Mouse (Mus musculus): ENCODE measurements around the gene Lsm2.

- no peak for TF ChIP-seq GATA1 (IDR thresholded peaks at IDR 0.05; ENCODE audit: borderline replicate concordance, low read length)
- peak; percentile 51; the same call in 1 of the 2 replicates for TF ChIP-seq FLI1 (IDR thresholded peaks at IDR 0.05; ENCODE audit: low read length)
Measured at GRCm38 (mm10) chr17:35000717-35001451, 19.2 kb downstream of the Lsm2 start, which contains the start of gene Vars.

Measured in megakaryocyte, embryonic 14.5 days (primary cell).